ENCODE assay signal across 9 mouse cellular contexts in genomic region chr2:122146687-122147086, GRCm38 (mm10). TPM values are rescaled to one million over a fixed set of nuclear protein-coding genes. Genes with fewer than 3 reads are reported as not detected.
DNase-seq lines count a peak whose midpoint lies in the region; ATAC-seq lines count a peak whose summit lies in the region.
"Had no signal": no experiment of that assay in that cellular context is flagged by ENCODE, and none has a peak within 500 bp of the region (broad histone marks: within the 10 kb centered on the region; RNA-seq: fewer than 3 reads in every experiment).

No protein-coding gene starts in this region.

- 0 out of 2 replicates have a peak overlapping the region, but pooled peaks have one; percentile 77 for H3K4me2 ChIP-seq in hindbrain, embryonic 14.5 days (replicated peaks)
- peak overlapping the region; percentile 65; the same call in 1 of the 2 replicates for H3K4me2 ChIP-seq in embryonic facial prominence, embryonic 14.5 days (ENCODE audit: low read depth, low read length)
- H3K4me2 ChIP-seq in liver, embryonic 12.5 days, result peak overlapping the region; percentile 90

- H3K27ac ChIP-seq in hindbrain, embryonic 14.5 days, result no peak overlapping the region
- H3K27ac ChIP-seq in hindbrain, embryonic 10.5 days, result no peak overlapping the region; the same call in 1 of the 2 replicates
- no peak overlapping the region for H3K27ac ChIP-seq in embryonic facial prominence, embryonic 14.5 days (replicated peaks; ENCODE audit: low read depth, low read length)
- peak overlapping the region; percentile 80 for H3K27ac ChIP-seq in liver, embryonic 12.5 days

- 0 out of 2 replicates have a peak, but pooled peaks cover 3% of the 10 kb centered on the region for H3K27me3 ChIP-seq in hindbrain, embryonic 14.5 days (ENCODE audit: control insufficient read depth, insufficient read depth, low read length)
- 0 out of 2 replicates have a peak, but pooled peaks cover 2% of the 10 kb centered on the region for H3K27me3 ChIP-seq in hindbrain, embryonic 10.5 days (ENCODE audit: insufficient read depth, poor library complexity, severe bottlenecking)
- no peaks in the 10 kb centered on the region for H3K27me3 ChIP-seq in embryonic facial prominence, embryonic 14.5 days (replicated peaks; ENCODE audit: control insufficient read depth, insufficient read depth, low read length)
- H3K27me3 ChIP-seq in liver, embryonic 12.5 days (replicated peaks), result no peaks in the 10 kb centered on the region

- ATAC-seq in hindbrain, embryonic 14.5 days (ENCODE audit: low FRiP score), result no peak
- no peak for ATAC-seq in embryonic facial prominence, embryonic 14.5 days (ENCODE audit: low read depth)
- no peak for ATAC-seq in liver, embryonic 12.5 days

- H3K36me3 ChIP-seq in hindbrain, embryonic 14.5 days (replicated peaks; ENCODE audit: control insufficient read depth, insufficient read depth), result no peaks in the 10 kb centered on the region
- H3K36me3 ChIP-seq in hindbrain, embryonic 10.5 days, result peaks cover 10% of the 10 kb centered on the region
- 0 out of 2 replicates have a peak, but pooled peaks cover 2% of the 10 kb centered on the region for H3K36me3 ChIP-seq in embryonic facial prominence, embryonic 14.5 days (ENCODE audit: control insufficient read depth, insufficient read depth, low read length)
- H3K36me3 ChIP-seq in liver, embryonic 12.5 days, result peaks cover 13% of the 10 kb centered on the region

- no peak overlapping the region for H3K9ac ChIP-seq in hindbrain, embryonic 14.5 days
- no peak overlapping the region for H3K9ac ChIP-seq in embryonic facial prominence, embryonic 14.5 days (ENCODE audit: low read depth, low read length)
- peak overlapping the region; percentile 80; the same call in 1 of the 2 replicates for H3K9ac ChIP-seq in liver, embryonic 12.5 days

- H3K4me3 ChIP-seq in hindbrain, embryonic 14.5 days (replicated peaks; ENCODE audit: low read length), result no peak overlapping the region
- no peak overlapping the region for H3K4me3 ChIP-seq in hindbrain, embryonic 10.5 days
- no peak overlapping the region for H3K4me3 ChIP-seq in embryonic facial prominence, embryonic 14.5 days (ENCODE audit: low read depth, low read length)
- peak overlapping the region; percentile 70; the same call in 1 of the 2 replicates for H3K4me3 ChIP-seq in liver, embryonic 12.5 days

- no peaks in the 10 kb centered on the region for H3K4me1 ChIP-seq in hindbrain, embryonic 14.5 days (replicated peaks; ENCODE audit: control insufficient read depth, insufficient read depth, low read length)
- H3K4me1 ChIP-seq in hindbrain, embryonic 10.5 days (replicated peaks), result peaks cover 16% of the 10 kb centered on the region
- 0 out of 2 replicates have a peak, but pooled peaks cover 5% of the 10 kb centered on the region for H3K4me1 ChIP-seq in embryonic facial prominence, embryonic 14.5 days (ENCODE audit: control insufficient read depth, insufficient read depth, low read length)
- H3K4me1 ChIP-seq in liver, embryonic 12.5 days, result peaks cover 40% of the 10 kb centered on the region

- no peaks in the 10 kb centered on the region for H3K9me3 ChIP-seq in hindbrain, embryonic 14.5 days (ENCODE audit: control insufficient read depth, low read length)
- no peaks in the 10 kb centered on the region for H3K9me3 ChIP-seq in hindbrain, embryonic 10.5 days
- H3K9me3 ChIP-seq in embryonic facial prominence, embryonic 14.5 days (ENCODE audit: control insufficient read depth, low read length), result no peaks in the 10 kb centered on the region
- H3K9me3 ChIP-seq in liver, embryonic 12.5 days (replicated peaks), result no peaks in the 10 kb centered on the region

- DNase-seq in hindbrain, embryonic 14.5 days (ENCODE audit: low spot score), result no peak
- no peak for DNase-seq in hindbrain, embryonic 10.5 days (ENCODE audit: low spot score)
- DNase-seq in 3134 (ENCODE audit: extremely low read depth, insufficient read length, low spot score), result peak; percentile 32
- DNase-seq in embryonic facial prominence, embryonic 14.5 days (ENCODE audit: low spot score), result no peak
- no peak for DNase-seq in embryo, embryonic 11 days
- DNase-seq in adrenal gland, postnatal 14 days, result no peak
- DNase-seq in thymus, postnatal 14 days, result no peak

- WGBS in hindbrain, embryonic 14.5 days, result 68% methylated on average over 6 of the region's 6 CpGs
- WGBS in hindbrain, embryonic 10.5 days, result 79% methylated on average over 6 of the region's 6 CpGs
- 72% methylated on average over 6 of the region's 6 CpGs for WGBS in embryonic facial prominence, embryonic 14.5 days
- WGBS in liver, embryonic 12.5 days (ENCODE audit: insufficient replicate concordance), result 78% methylated on average over 6 of the region's 6 CpGs

RNA-seq across cellular contexts. Expression of gene B2m, which starts 0.8 kb away (rescaled TPM):
- polyA plus RNA-seq in hindbrain, embryonic 14.5 days (2014; fragmentation: Nextera tagmentation; extraction: Ambion mirVana), result 113 and 135 TPM in 2 replicates
- polyA plus RNA-seq in hindbrain, embryonic 10.5 days (2016; fragmentation: Nextera tagmentation; extraction: Ambion mirVana), result 117 TPM in 2 replicates
- polyA plus RNA-seq in embryonic facial prominence, embryonic 14.5 days (2014; fragmentation: Nextera tagmentation; extraction: Ambion mirVana), result 353 and 386 TPM in 2 replicates
- polyA plus RNA-seq in liver, embryonic 12.5 days (2016; fragmentation: Nextera tagmentation; extraction: Ambion mirVana), result 273 and 281 TPM in 2 replicates
- total RNA-seq in adrenal gland, postnatal 14 days (2021), result 400 and 401 TPM in 2 replicates

RNA-seq across cellular contexts. Expression of gene Trim69, which starts 13.8 kb away (rescaled TPM):
- polyA plus RNA-seq in hindbrain, embryonic 14.5 days (2014; fragmentation: Nextera tagmentation; extraction: Ambion mirVana), result not detected in 2 replicates
- polyA plus RNA-seq in hindbrain, embryonic 10.5 days (2016; fragmentation: Nextera tagmentation; extraction: Ambion mirVana), result 0.09 TPM in 1 of 2 replicates, not detected in the other
- polyA plus RNA-seq in embryonic facial prominence, embryonic 14.5 days (2014; fragmentation: Nextera tagmentation; extraction: Ambion mirVana), result 0.10 TPM in 1 of 2 replicates, not detected in the other
- polyA plus RNA-seq in liver, embryonic 12.5 days (2016; fragmentation: Nextera tagmentation; extraction: Ambion mirVana), result 0.07 TPM in 1 of 2 replicates, not detected in the other
- total RNA-seq in adrenal gland, postnatal 14 days (2021), result not detected in 2 replicates
- polyA plus RNA-seq: forebrain, embryonic 11.5 days had no signal

RNA-seq across cellular contexts. Expression of gene Spg11, which starts 28.5 kb away (rescaled TPM):
- polyA plus RNA-seq in hindbrain, embryonic 14.5 days (2014; fragmentation: Nextera tagmentation; extraction: Ambion mirVana), result 9.6 and 10.8 TPM in 2 replicates
- 11.2 and 11.5 TPM in 2 replicates for polyA plus RNA-seq in hindbrain, embryonic 10.5 days (2016; fragmentation: Nextera tagmentation; extraction: Ambion mirVana)
- 9.3 and 9.8 TPM in 2 replicates for polyA plus RNA-seq in embryonic facial prominence, embryonic 14.5 days (2014; fragmentation: Nextera tagmentation; extraction: Ambion mirVana)
- 5.8 and 6.2 TPM in 2 replicates for polyA plus RNA-seq in liver, embryonic 12.5 days (2016; fragmentation: Nextera tagmentation; extraction: Ambion mirVana)
- 15.3 and 16.9 TPM in 2 replicates for total RNA-seq in adrenal gland, postnatal 14 days (2021)

RNA-seq across cellular contexts. Expression of gene Patl2, which starts 39.3 kb away (rescaled TPM):
- not detected in 2 replicates for polyA plus RNA-seq in hindbrain, embryonic 14.5 days (2014; fragmentation: Nextera tagmentation; extraction: Ambion mirVana)
- polyA plus RNA-seq in hindbrain, embryonic 10.5 days (2016; fragmentation: Nextera tagmentation; extraction: Ambion mirVana), result not detected in 2 replicates
- 0.08 TPM in 1 of 2 replicates, not detected in the other for polyA plus RNA-seq in embryonic facial prominence, embryonic 14.5 days (2014; fragmentation: Nextera tagmentation; extraction: Ambion mirVana)
- polyA plus RNA-seq in liver, embryonic 12.5 days (2016; fragmentation: Nextera tagmentation; extraction: Ambion mirVana), result 0.05 TPM in 1 of 2 replicates, not detected in the other
- total RNA-seq in adrenal gland, postnatal 14 days (2021), result 0.26 TPM in 1 of 2 replicates, not detected in the other
- polyA plus RNA-seq: forebrain, embryonic 11.5 days had no signal

RNA-seq across cellular contexts. Expression of gene Terb2, which starts 39.4 kb away (rescaled TPM):
- not detected in 2 replicates for polyA plus RNA-seq in hindbrain, embryonic 14.5 days (2014; fragmentation: Nextera tagmentation; extraction: Ambion mirVana)
- polyA plus RNA-seq in hindbrain, embryonic 10.5 days (2016; fragmentation: Nextera tagmentation; extraction: Ambion mirVana), result not detected in 2 replicates
- polyA plus RNA-seq in embryonic facial prominence, embryonic 14.5 days (2014; fragmentation: Nextera tagmentation; extraction: Ambion mirVana), result not detected in 2 replicates
- not detected in 2 replicates for polyA plus RNA-seq in liver, embryonic 12.5 days (2016; fragmentation: Nextera tagmentation; extraction: Ambion mirVana)
- total RNA-seq in adrenal gland, postnatal 14 days (2021), result not detected in 2 replicates
- polyA plus RNA-seq: forebrain, embryonic 11.5 days had no signal
